In the genomic region with DNA sequence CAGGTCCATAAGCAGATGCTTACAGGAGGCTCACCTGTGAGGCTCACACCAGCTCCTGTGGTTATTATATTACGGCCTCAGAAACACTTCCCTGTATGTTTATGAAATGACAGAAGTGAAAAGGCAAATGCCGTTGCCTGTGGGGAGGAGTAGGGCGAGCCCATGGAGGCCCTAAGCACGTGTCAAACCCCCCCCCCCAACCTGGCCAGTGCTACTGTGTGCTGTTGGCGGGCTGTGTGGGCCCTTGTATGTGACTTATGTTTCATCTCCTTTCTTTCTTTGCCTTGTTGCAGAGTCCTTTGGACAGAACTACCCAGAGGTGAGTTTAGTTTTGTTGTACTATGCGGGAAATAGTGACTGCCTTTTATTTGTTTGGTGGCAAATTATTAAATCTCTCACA, we compare ENCODE assay signal across 25 mouse cellular contexts. TPM values are rescaled to one million over a fixed set of nuclear protein-coding genes. Genes with fewer than 3 reads are reported as not detected.
DNase-seq lines count a peak whose midpoint lies in the region; ATAC-seq and TF ChIP-seq lines count a peak whose summit lies in the region.
"Had no signal": no experiment of that assay in that cellular context is flagged by ENCODE, and none has a peak within 500 bp of the region (broad histone marks: within the 10 kb centered on the region; RNA-seq: fewer than 3 reads in every experiment).

No protein-coding gene starts in this region.

- no peak overlapping the region for H3K4me2 ChIP-seq in lung, embryonic 15.5 days
- no peak overlapping the region for H3K4me2 ChIP-seq in lung, postnatal 0 days (replicated peaks; ENCODE audit: low read depth, low read length)
- H3K4me2 ChIP-seq: embryonic facial prominence, embryonic 12.5 days; forebrain, embryonic 13.5 days; forebrain, embryonic 15.5 days had no signal

- H3K27me3 ChIP-seq in lung, embryonic 15.5 days: no peaks in the 10 kb centered on the region
- H3K27me3 ChIP-seq in lung, postnatal 0 days (replicated peaks; ENCODE audit: insufficient read depth, low read length): no peaks in the 10 kb centered on the region
- H3K27me3 ChIP-seq: CH12.LX; embryonic facial prominence, embryonic 12.5 days; forebrain, embryonic 13.5 days; forebrain, embryonic 15.5 days; Patski had no signal

- peaks cover 13% of the 10 kb centered on the region for H3K4me1 ChIP-seq in lung, embryonic 15.5 days
- no peaks in the 10 kb centered on the region for H3K4me1 ChIP-seq in lung, postnatal 0 days (ENCODE audit: insufficient read depth, low read depth, low read length)
- H3K4me1 ChIP-seq in lung, adult 2 months (ENCODE audit: control insufficient read depth, insufficient read depth, low read length): no peaks in the 10 kb centered on the region; the same call in 1 of the 2 replicates
- H3K4me1 ChIP-seq: embryonic facial prominence, embryonic 12.5 days had no signal

- ATAC-seq in lung, embryonic 15.5 days (ENCODE audit: borderline replicate concordance, extremely low read depth, low FRiP score, low TSS enrichment): no peak
- peak; percentile 63 for ATAC-seq in lung, postnatal 0 days
- ATAC-seq: activated CD4-positive, CD25-positive, alpha-beta regulatory T cell, adult 4 months; forebrain, embryonic 13.5 days; forebrain, embryonic 15.5 days; Patski had no signal

- H3K9me3 ChIP-seq in lung, embryonic 15.5 days: no peaks in the 10 kb centered on the region
- no peaks in the 10 kb centered on the region for H3K9me3 ChIP-seq in lung, postnatal 0 days (ENCODE audit: low read length)
- H3K9me3 ChIP-seq: embryonic facial prominence, embryonic 10.5 days; embryonic facial prominence, embryonic 12.5 days; forebrain, embryonic 13.5 days; forebrain, embryonic 15.5 days; G1E had no signal

- WGBS in lung, embryonic 15.5 days: 71% methylated on average over 6 of the region's 6 CpGs
- 55% methylated on average over 6 of the region's 6 CpGs for WGBS in lung, postnatal 0 days
- WGBS in lung, adult 2 months: 67% methylated on average over 6 of the region's 6 CpGs

- no peak overlapping the region for H3K9ac ChIP-seq in lung, embryonic 15.5 days
- no peak overlapping the region for H3K9ac ChIP-seq in lung, postnatal 0 days (replicated peaks; ENCODE audit: low read depth)
- H3K9ac ChIP-seq: embryonic facial prominence, embryonic 12.5 days; forebrain, embryonic 13.5 days; forebrain, embryonic 15.5 days had no signal

- TF ChIP-seq CTCF in lung, postnatal 0 days (IDR thresholded peaks at IDR 0.05): no peak
- no peak for TF ChIP-seq CTCF in lung, adult 2 months (IDR thresholded peaks at IDR 0.05; ENCODE audit: insufficient read depth, low read length)

- DNase-seq in heart, adult 11 months: peak; percentile 73
- no peak for DNase-seq in heart, adult 8-10 months (ENCODE audit: low spot score)
- no peak for DNase-seq in lung, postnatal 36 days
- no peak for DNase-seq in lung, postnatal 0 days (ENCODE audit: low spot score)
- no peak for DNase-seq in lung, adult 2 months
- DNase-seq: adrenal gland, adult 8-10 months; adrenal gland, postnatal 14 days; adrenal gland, postnatal 36 days; B cell, adult 2 months; cerebellum, adult 11-12 months; cerebellum, adult 2 months; cerebellum, adult 9-10 months; cerebellum, postnatal 10 days; cerebellum, postnatal 25 days had no signal

- no peak for TF ChIP-seq EP300 in lung, postnatal 0 days (IDR thresholded peaks at IDR 0.05)

- peaks cover 25% of the 10 kb centered on the region; the same call in 1 of the 2 replicates for H3K36me3 ChIP-seq in lung, embryonic 15.5 days
- H3K36me3 ChIP-seq in lung, postnatal 0 days (ENCODE audit: insufficient read depth, low read length): no peaks in the 10 kb centered on the region

- no peak for TF ChIP-seq POLR2A in lung, adult 2 months (IDR thresholded peaks at IDR 0.05; ENCODE audit: borderline replicate concordance, extremely low read depth, low read depth, low read length)

- H3K4me3 ChIP-seq in lung, embryonic 15.5 days: no peak overlapping the region
- H3K4me3 ChIP-seq in lung, postnatal 0 days (ENCODE audit: low read depth, low read length): no peak overlapping the region
- no peak overlapping the region for H3K4me3 ChIP-seq in lung, adult 2 months (replicated peaks; ENCODE audit: extremely low read depth, low read depth, low read length)
- H3K4me3 ChIP-seq: embryonic facial prominence, embryonic 10.5 days; embryonic facial prominence, embryonic 12.5 days; forebrain, embryonic 13.5 days; forebrain, embryonic 15.5 days had no signal

- H3K27ac ChIP-seq in lung, embryonic 15.5 days: peak overlapping the region; percentile 27
- peak overlapping the region; percentile 11; the same call in 1 of the 2 replicates for H3K27ac ChIP-seq in lung, postnatal 0 days (ENCODE audit: low read length)
- H3K27ac ChIP-seq: embryonic facial prominence, embryonic 10.5 days; embryonic facial prominence, embryonic 12.5 days; forebrain, embryonic 13.5 days; forebrain, embryonic 15.5 days had no signal

RNA-seq across cellular contexts. Expression of gene Rbbp5, which starts 6.6 kb away (rescaled TPM):
- total RNA-seq in heart, adult 8-10 months (2022): 10 to 100 TPM; 15.8 to 29.0 (median 21.0) TPM
- polyA plus RNA-seq in lung, embryonic 15.5 days (2015; fragmentation: Nextera tagmentation; extraction: Ambion mirVana): 44.1 and 47.4 TPM in 2 replicates
- polyA plus RNA-seq in lung, postnatal 0 days (2015; fragmentation: Nextera tagmentation; extraction: Ambion mirVana): 16.5 and 18.6 TPM in 2 replicates
- 11.7 and 20.8 TPM in 2 replicates for polyA plus RNA-seq in lung, adult 2 months (2012; rRNA removed)

RNA-seq across cellular contexts. Expression of gene Tmem81, which starts 22.3 kb away (rescaled TPM):
- total RNA-seq in heart, adult 8-10 months (2022): 1 to 10 TPM; 1.5 to 2.6 (median 1.8) TPM
- polyA plus RNA-seq in lung, embryonic 15.5 days (2015; fragmentation: Nextera tagmentation; extraction: Ambion mirVana): 1.3 and 2.1 TPM in 2 replicates
- 1.3 and 1.7 TPM in 2 replicates for polyA plus RNA-seq in lung, postnatal 0 days (2015; fragmentation: Nextera tagmentation; extraction: Ambion mirVana)
- polyA plus RNA-seq in lung, adult 2 months (2012; rRNA removed): 2.4 and 3.5 TPM in 2 replicates

RNA-seq across cellular contexts. Expression of gene Cntn2, which starts 59.3 kb away (rescaled TPM):
- 1 to 10 TPM; 2.7 to 4.6 (median 3.5) TPM for total RNA-seq in heart, adult 8-10 months (2022)
- 0.16 and 0.28 TPM in 2 replicates for polyA plus RNA-seq in lung, embryonic 15.5 days (2015; fragmentation: Nextera tagmentation; extraction: Ambion mirVana)
- 0.02 and 0.04 TPM in 2 replicates for polyA plus RNA-seq in lung, postnatal 0 days (2015; fragmentation: Nextera tagmentation; extraction: Ambion mirVana)
- 0.07 and 0.11 TPM in 2 replicates for polyA plus RNA-seq in lung, adult 2 months (2012; rRNA removed)
- total RNA-seq: adrenal gland, adult 18-20 months; adrenal gland, postnatal 36 days had no signal
- polyA plus RNA-seq: activated CD4-positive, CD25-positive, alpha-beta regulatory T cell, adult 4 months; CD4-positive, CD25-positive, alpha-beta regulatory T cell, adult 4 months; G1E had no signal
